Mouse (Mus musculus): ENCODE results near the gene Col5a2. TPM values are rescaled to one million over a fixed set of nuclear protein-coding genes. Genes with fewer than 3 reads are reported as not detected.
"Not testable (repeated sequence)": the region's sequence is repeated elsewhere in the genome, so short reads cannot be mapped to it uniquely, and the experiment has no call there.

Col5a2 gene
- total and polyA plus RNA-seq, 3 experiments = 0.07 to 0.46 TPM; not detected in 1

GRCm38 (mm10) chr1:45541161-45541560 is 38.1 kb upstream of the Col5a2 start:
- no peak for DNase-seq (ENCODE audit: low read depth, low spot score)
- Histone ChIP-seq H3K4me3 (ENCODE audit: control insufficient read depth in 1 of 2, insufficient read depth in 1 of 2, low read depth in 2 of 2, low read length in 2 of 2) (no peak overlapping the region), H3K27ac (ENCODE audit: control insufficient read depth, low read depth, low read length) (no peak overlapping the region), H3K27me3 (ENCODE audit: control insufficient read depth in 1 of 2, insufficient read depth in 2 of 2, low read length in 2 of 2) (no peaks in the 10 kb centered on the region), H3K79me2 (ENCODE audit: control insufficient read depth, insufficient read depth, low read length, poor library complexity) (no peaks in the 10 kb centered on the region), H3K9me3 (replicated peaks; ENCODE audit: insufficient read depth, low read length) (no peaks in the 10 kb centered on the region), H3K36me3 (ENCODE audit: control insufficient read depth in 1 of 2, insufficient read depth in 2 of 2, low read length in 2 of 2) (no peaks in the 10 kb centered on the region), H3K9ac (ENCODE audit: control insufficient read depth, low read depth, low read length, poor library complexity, severe bottlenecking) (no peak overlapping the region), H3K4me1 (ENCODE audit: control insufficient read depth in 1 of 2, insufficient read depth in 2 of 2, low read length in 2 of 2) (no peaks in the 10 kb centered on the region)
- TF ChIP-seq NRF1 (IDR thresholded peaks at IDR 0.05; ENCODE audit: insufficient read depth, low read depth, low read length, poor library complexity, severe bottlenecking) (no peak), E2F4 (IDR thresholded peaks at IDR 0.05; ENCODE audit: borderline replicate concordance, low read depth, low read length) (no peak), TCF12 (IDR thresholded peaks at IDR 0.05; ENCODE audit: low read depth, low read length) (no peak), CHD2 (IDR thresholded peaks at IDR 0.05; ENCODE audit: low read length) (no peak), TBP (IDR thresholded peaks at IDR 0.05; ENCODE audit: low read depth, low read length) (no peak), MYC (IDR thresholded peaks at IDR 0.05; ENCODE audit: low read depth, low read length) (no peak), ZC3H11A (IDR thresholded peaks at IDR 0.05; ENCODE audit: low read depth, low read length) (no peak), CHD1 (IDR thresholded peaks at IDR 0.05; ENCODE audit: low read depth, low read length) (no peak)

GRCm38 (mm10) chr1:45531486-45531885 is 28.4 kb upstream of the Col5a2 start:
- no peak overlapping the region for H3K4me3 ChIP-seq (ENCODE audit: control insufficient read depth in 1 of 2, insufficient read depth in 1 of 2, low read depth in 2 of 2, low read length in 2 of 2)
- no peaks in the 10 kb centered on the region for H3K36me3 ChIP-seq (ENCODE audit: control insufficient read depth in 1 of 2, insufficient read depth in 2 of 2, low read length in 2 of 2)
- no peaks in the 10 kb centered on the region for H3K27me3 ChIP-seq (ENCODE audit: control insufficient read depth in 1 of 2, insufficient read depth in 2 of 2, low read length in 2 of 2)
- no peak overlapping the region for H3K27ac ChIP-seq (ENCODE audit: control insufficient read depth, low read depth, low read length)
- no peaks in the 10 kb centered on the region for H3K79me2 ChIP-seq (ENCODE audit: control insufficient read depth, insufficient read depth, low read length, poor library complexity)
- H3K9ac ChIP-seq (ENCODE audit: control insufficient read depth, low read depth, low read length, poor library complexity, severe bottlenecking) = no peak overlapping the region
- no peaks in the 10 kb centered on the region for H3K4me1 ChIP-seq (ENCODE audit: control insufficient read depth in 1 of 2, insufficient read depth in 2 of 2, low read length in 2 of 2)
- no peak for DNase-seq (ENCODE audit: low read depth, low spot score)
- TF ChIP-seq USF2 (IDR thresholded peaks at IDR 0.05; ENCODE audit: borderline replicate concordance in 1 of 2, insufficient read depth in 1 of 2, low read depth in 1 of 2, low read length in 2 of 2) (no peak), CTCF (IDR thresholded peaks at IDR 0.05 in 2 of 3, conservative IDR thresholded peaks at IDR 0.05 in 1 of 3; ENCODE audit: control insufficient read depth in 1 of 3, insufficient read depth in 1 of 3, low read depth in 2 of 3, low read length in 3 of 3, poor library complexity in 1 of 3, severe bottlenecking in 1 of 3) (no peak)
- H3K9me3 ChIP-seq (replicated peaks; ENCODE audit: insufficient read depth, low read length) = no peaks in the 10 kb centered on the region

GRCm38 (mm10) chr1:45527476-45527875 is 24.4 kb upstream of the Col5a2 start:
- not testable (repeated sequence) for DNase-seq (ENCODE audit: low read depth, low spot score); H3K27ac ChIP-seq (ENCODE audit: control insufficient read depth, low read depth, low read length); H3K79me2 ChIP-seq (ENCODE audit: control insufficient read depth, insufficient read depth, low read length, poor library complexity); H3K27me3 ChIP-seq (ENCODE audit: control insufficient read depth in 1 of 2, insufficient read depth in 2 of 2, low read length in 2 of 2); H3K4me1 ChIP-seq (ENCODE audit: control insufficient read depth in 1 of 2, insufficient read depth in 2 of 2, low read length in 2 of 2); H3K36me3 ChIP-seq (ENCODE audit: control insufficient read depth in 1 of 2, insufficient read depth in 2 of 2, low read length in 2 of 2); H3K9ac ChIP-seq (ENCODE audit: control insufficient read depth, low read depth, low read length, poor library complexity, severe bottlenecking); H3K9me3 ChIP-seq (replicated peaks; ENCODE audit: insufficient read depth, low read length); H3K4me3 ChIP-seq (ENCODE audit: control insufficient read depth in 1 of 2, insufficient read depth in 1 of 2, low read depth in 2 of 2, low read length in 2 of 2)

All from MEL (cell line).